Comparison of ENCODE assay signal across 8 mouse cellular contexts in genomic region chr9:78527301-78527761, GRCm38 (mm10). TPM values are rescaled to one million over a fixed set of nuclear protein-coding genes. Genes with fewer than 3 reads are reported as not detected.
A peak's percentile ranks its signal among the peaks of the same experiment; 100 is the strongest.
DNase-seq lines count a peak whose midpoint lies in the region; ATAC-seq and TF ChIP-seq lines count a peak whose summit lies in the region.

No protein-coding gene starts in this region.

- no peaks in the 10 kb centered on the region for H3K27me3 ChIP-seq in forebrain, embryonic 10.5 days (ENCODE audit: poor library complexity, severe bottlenecking)
- H3K27me3 ChIP-seq in heart, embryonic 16.5 days (ENCODE audit: control insufficient read depth, insufficient read depth, low read length), result no peaks in the 10 kb centered on the region
- no peaks in the 10 kb centered on the region for H3K27me3 ChIP-seq in neural tube, embryonic 15.5 days (replicated peaks)

- TF ChIP-seq POLR2A in lung, adult 2 months (IDR thresholded peaks at IDR 0.05; ENCODE audit: borderline replicate concordance, extremely low read depth, low read depth, low read length), result no peak

- peak; percentile 51 to 64 for DNase-seq in CD8-positive naive resting alpha-beta T cell, adult 2 months (ENCODE audit: low read depth in 2 of 2, low spot score in 2 of 2)
- DNase-seq in c-Kit-positive CD71-negative TER-119-negative erythroid progenitor cells, embryonic 14.5 days (ENCODE audit: low read depth), result peak; percentile 85
- DNase-seq in forebrain, embryonic 10.5 days (ENCODE audit: extremely low spot score, low spot score), result peak; percentile 81
- peak; percentile 88 to 92 for DNase-seq in kidney, postnatal 36 days
- DNase-seq in lung, adult 2 months, result peak; percentile 79
- peak; percentile 93 for DNase-seq in testis, postnatal 10 days (ENCODE audit: low spot score)

- TF ChIP-seq CTCF in lung, adult 2 months (IDR thresholded peaks at IDR 0.05; ENCODE audit: insufficient read depth, low read length), result peak; percentile 62

- ATAC-seq in heart, embryonic 16.5 days (replicated peaks; ENCODE audit: extremely low read depth, insufficient read depth, low FRiP score), result peak; percentile 88
- peak; percentile 86 for ATAC-seq in neural tube, embryonic 15.5 days (ENCODE audit: low FRiP score)

- H3K4me3 ChIP-seq in forebrain, embryonic 10.5 days, result peak overlapping the region; percentile 64
- peak overlapping the region; percentile 59 for H3K4me3 ChIP-seq in heart, embryonic 16.5 days (ENCODE audit: low read length)
- peak overlapping the region; percentile 13 for H3K4me3 ChIP-seq in lung, adult 2 months (replicated peaks; ENCODE audit: extremely low read depth, low read depth, low read length)
- H3K4me3 ChIP-seq in neural tube, embryonic 15.5 days (replicated peaks), result peak overlapping the region; percentile 53

- H3K9me3 ChIP-seq in forebrain, embryonic 10.5 days, result no peaks in the 10 kb centered on the region
- no peaks in the 10 kb centered on the region for H3K9me3 ChIP-seq in heart, embryonic 16.5 days (replicated peaks; ENCODE audit: control insufficient read depth, low read length)
- H3K9me3 ChIP-seq in neural tube, embryonic 15.5 days (replicated peaks), result no peaks in the 10 kb centered on the region

- WGBS in forebrain, embryonic 10.5 days, result under 1% methylated on average over 24 of the region's 24 CpGs
- WGBS in heart, embryonic 16.5 days, result under 1% methylated on average over 24 of the region's 24 CpGs
- WGBS in lung, adult 2 months, result under 1% methylated on average over 24 of the region's 24 CpGs
- WGBS in neural tube, embryonic 15.5 days, result under 1% methylated on average over 24 of the region's 24 CpGs

- peaks cover 41% of the 10 kb centered on the region for H3K36me3 ChIP-seq in forebrain, embryonic 10.5 days (replicated peaks)
- no peaks in the 10 kb centered on the region for H3K36me3 ChIP-seq in heart, embryonic 16.5 days (ENCODE audit: control insufficient read depth, insufficient read depth)
- no peaks in the 10 kb centered on the region for H3K36me3 ChIP-seq in neural tube, embryonic 15.5 days

- H3K4me2 ChIP-seq in heart, embryonic 16.5 days (ENCODE audit: low read depth, low read length), result peak overlapping the region; percentile 93
- peak overlapping the region; percentile 89 for H3K4me2 ChIP-seq in neural tube, embryonic 15.5 days

- peak overlapping the region; percentile 92 for H3K27ac ChIP-seq in forebrain, embryonic 10.5 days
- peak overlapping the region; percentile 86 for H3K27ac ChIP-seq in heart, embryonic 16.5 days (ENCODE audit: low read length)
- H3K27ac ChIP-seq in neural tube, embryonic 15.5 days (replicated peaks), result peak overlapping the region; percentile 88

- peak overlapping the region; percentile 66 for H3K9ac ChIP-seq in heart, embryonic 16.5 days (ENCODE audit: low read length)
- H3K9ac ChIP-seq in neural tube, embryonic 15.5 days (replicated peaks), result peak overlapping the region; percentile 63

- peaks cover 41% of the 10 kb centered on the region for H3K4me1 ChIP-seq in forebrain, embryonic 10.5 days
- peaks cover 14% of the 10 kb centered on the region; the same call in 1 of the 2 replicates for H3K4me1 ChIP-seq in heart, embryonic 16.5 days (ENCODE audit: control insufficient read depth, insufficient read depth, low read length)
- H3K4me1 ChIP-seq in lung, adult 2 months (ENCODE audit: control insufficient read depth, insufficient read depth, low read length), result peaks cover 7% of the 10 kb centered on the region
- peaks cover 12% of the 10 kb centered on the region for H3K4me1 ChIP-seq in neural tube, embryonic 15.5 days

RNA-seq across cellular contexts. Expression of gene Eef1a1, which starts 38.4 kb away (rescaled TPM):
- 3,994 and 4,016 TPM in 2 replicates for polyA plus RNA-seq in forebrain, embryonic 10.5 days (2016; fragmentation: Nextera tagmentation; extraction: Ambion mirVana)
- polyA plus RNA-seq in heart, embryonic 16.5 days (2015; fragmentation: Nextera tagmentation; extraction: Ambion mirVana), result 3,112 and 3,297 TPM in 2 replicates
- polyA plus RNA-seq in lung, adult 2 months (2012; rRNA removed), result 2,131 and 3,172 TPM in 2 replicates
- polyA plus RNA-seq in neural tube, embryonic 15.5 days (2015; fragmentation: Nextera tagmentation; extraction: Ambion mirVana), result 2,707 and 3,339 TPM in 2 replicates

Comparison
In these comparisons a context has a peak if more than half of its experiments do, and no peak if none do; other contexts are left out.
1. Peak in every context shown above with its lines: DNase-seq, ATAC-seq, H3K4me3 ChIP-seq and H3K27ac ChIP-seq.
2. H3K4me3 ChIP-seq: peak in every context shown above with its lines; median percentile 64 in forebrain, embryonic 10.5 days; 59 in heart, embryonic 16.5 days; 53 in neural tube, embryonic 15.5 days; 13 in lung, adult 2 months.